Mouse (Mus musculus): ENCODE data around the gene Phldb2.
A peak's percentile ranks its signal among the peaks of the same experiment; 100 is the strongest.

Phldb2 gene

DNA sequence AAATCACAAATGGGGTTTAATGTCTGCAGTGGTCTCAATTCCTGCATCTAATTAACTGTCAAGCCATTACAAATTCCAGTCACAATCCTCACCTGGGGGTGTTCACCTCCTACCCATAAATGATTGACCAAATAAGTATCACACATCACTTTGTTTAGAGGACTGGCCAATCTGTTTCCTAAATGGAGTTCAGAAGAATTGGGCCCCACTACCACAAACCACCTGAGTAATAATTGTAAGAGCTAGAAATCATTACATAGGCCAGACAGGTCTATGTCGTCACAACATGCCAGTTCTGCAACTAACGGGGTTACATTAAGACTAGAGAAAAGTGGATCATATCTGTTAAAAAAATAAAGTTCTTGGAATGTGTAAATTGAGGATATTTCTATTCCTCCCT lies 1.4 kb downstream of the Phldb2 start:
- no peak for DNase-seq (ENCODE audit: inconsistent age in 2 of 2, low spot score in 1 of 2)

DNA sequence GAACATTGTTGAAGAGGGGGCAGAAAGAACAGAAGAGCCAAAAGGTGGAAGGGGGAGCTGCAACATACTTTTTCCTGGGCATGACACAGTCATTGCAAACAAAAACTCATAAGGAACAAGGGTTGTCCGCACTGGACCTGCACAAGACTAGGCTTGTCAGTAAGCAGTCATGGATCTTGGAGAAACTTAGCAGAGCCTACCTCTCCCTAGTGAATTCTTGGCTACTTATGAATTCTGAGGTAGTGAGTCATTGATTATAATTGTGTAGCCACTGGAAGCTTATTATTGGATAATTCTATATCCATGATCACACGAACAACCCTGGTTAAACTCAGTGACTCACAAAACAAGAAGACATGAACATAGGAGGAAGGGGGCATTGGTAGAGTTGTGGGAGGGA lies 7.1 kb downstream of the Phldb2 start:
- no peak for DNase-seq (ENCODE audit: inconsistent age in 2 of 2, low spot score in 1 of 2)

DNA sequence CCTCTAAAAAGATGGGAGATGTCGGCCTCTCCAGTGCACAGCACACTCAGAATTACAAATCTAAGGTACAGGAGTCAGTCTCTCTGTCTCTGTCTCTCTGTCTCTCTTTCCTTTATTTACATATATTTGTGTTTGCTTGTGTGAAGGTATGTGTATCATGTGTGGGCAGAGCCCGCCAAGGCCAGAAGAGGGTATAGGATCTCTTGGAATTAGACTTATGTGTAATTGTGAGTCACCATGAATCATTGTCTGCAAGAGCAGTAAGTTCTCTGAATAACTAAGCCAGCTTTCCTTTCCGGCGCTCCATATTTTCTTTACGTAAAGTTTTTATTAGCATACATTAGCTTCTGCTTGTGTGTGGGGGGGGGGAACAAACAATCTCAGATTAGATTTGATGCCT lies 7.7 kb downstream of the Phldb2 start:
- no peak for DNase-seq (ENCODE audit: inconsistent age in 2 of 2, low spot score in 1 of 2)

DNA sequence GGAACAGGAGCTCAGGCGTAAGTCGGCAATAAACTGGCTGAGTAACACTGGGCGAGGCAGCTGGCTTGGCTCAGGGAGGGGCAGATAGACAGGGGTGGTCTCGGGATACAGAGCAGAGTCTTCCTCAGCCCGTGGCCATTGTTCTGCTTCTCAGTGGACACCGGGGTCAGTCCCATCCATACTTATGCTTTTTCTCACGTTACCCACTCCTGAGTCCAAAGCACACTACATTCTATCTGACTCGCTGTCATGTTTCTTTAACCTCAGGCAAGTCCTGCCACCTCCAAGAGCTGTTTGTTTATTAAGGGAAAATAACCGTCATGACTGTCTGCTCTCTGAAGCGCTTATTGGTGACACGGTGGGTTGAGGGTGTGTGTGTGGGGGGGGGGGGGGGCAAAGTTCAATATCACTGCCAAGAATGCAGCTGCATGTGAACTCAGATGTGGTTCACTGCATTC lies 8.2 kb downstream of the Phldb2 start:
- no peak for DNase-seq (ENCODE audit: inconsistent age in 2 of 2, low spot score in 1 of 2)

- no peak for DNase-seq (ENCODE audit: inconsistent age in 2 of 2, low spot score in 1 of 2)
These were observed 11.1 kb downstream of the Phldb2 start for GRCm38 (mm10) chr16:45942169-45942891.

GRCm38 (mm10) chr16:45940701-45941100 lies 12.7 kb downstream of the Phldb2 start:
- DNase-seq (ENCODE audit: inconsistent age in 2 of 2, low spot score in 1 of 2) = no peak

DNA sequence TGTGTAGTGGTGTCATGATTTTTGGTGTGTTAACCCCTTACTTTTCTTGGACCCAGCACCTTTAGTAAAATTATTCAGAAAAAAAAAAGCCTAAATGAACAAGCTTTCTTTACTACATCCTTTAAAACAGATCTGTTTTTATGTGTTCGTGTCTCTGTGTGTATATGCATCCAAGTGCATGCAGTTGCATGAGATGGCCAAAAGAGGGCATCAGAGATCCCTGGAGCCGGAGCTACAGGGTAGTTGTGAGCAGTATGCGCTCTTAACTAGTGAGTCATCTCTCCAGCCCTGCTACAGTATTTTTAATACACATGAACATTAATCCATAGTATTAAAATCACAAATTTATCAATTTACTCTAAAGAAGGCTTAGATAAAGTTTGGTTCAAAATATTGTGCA lies 14.0 kb downstream of the Phldb2 start:
- no peak for DNase-seq (ENCODE audit: inconsistent age in 2 of 2, low spot score in 1 of 2)

DNA sequence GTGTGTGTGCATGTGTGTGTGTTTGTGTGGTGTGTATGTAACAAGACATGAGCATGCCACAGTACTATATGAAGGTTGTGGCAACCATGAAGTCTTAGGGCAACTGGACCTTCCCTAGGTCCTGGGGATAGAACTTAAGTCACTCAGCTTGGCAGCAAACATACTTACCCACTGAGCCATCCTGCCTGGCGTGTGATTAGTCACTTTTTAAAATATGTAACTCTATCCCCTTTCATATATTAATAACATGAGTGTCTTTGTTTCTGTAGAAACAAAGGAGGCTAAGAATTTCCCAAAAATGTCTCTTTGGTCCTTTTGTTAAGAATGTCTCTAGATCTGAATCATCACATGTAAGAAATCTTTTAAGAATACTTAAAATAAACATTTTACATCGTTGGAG lies 16.0 kb downstream of the Phldb2 start:
- no peak for DNase-seq (ENCODE audit: inconsistent age in 2 of 2, low spot score in 1 of 2)

- no peak for DNase-seq (ENCODE audit: inconsistent age in 2 of 2, low spot score in 1 of 2)
These were observed 16.9 kb downstream of the Phldb2 start for GRCm38 (mm10) chr16:45936521-45936920.

DNA sequence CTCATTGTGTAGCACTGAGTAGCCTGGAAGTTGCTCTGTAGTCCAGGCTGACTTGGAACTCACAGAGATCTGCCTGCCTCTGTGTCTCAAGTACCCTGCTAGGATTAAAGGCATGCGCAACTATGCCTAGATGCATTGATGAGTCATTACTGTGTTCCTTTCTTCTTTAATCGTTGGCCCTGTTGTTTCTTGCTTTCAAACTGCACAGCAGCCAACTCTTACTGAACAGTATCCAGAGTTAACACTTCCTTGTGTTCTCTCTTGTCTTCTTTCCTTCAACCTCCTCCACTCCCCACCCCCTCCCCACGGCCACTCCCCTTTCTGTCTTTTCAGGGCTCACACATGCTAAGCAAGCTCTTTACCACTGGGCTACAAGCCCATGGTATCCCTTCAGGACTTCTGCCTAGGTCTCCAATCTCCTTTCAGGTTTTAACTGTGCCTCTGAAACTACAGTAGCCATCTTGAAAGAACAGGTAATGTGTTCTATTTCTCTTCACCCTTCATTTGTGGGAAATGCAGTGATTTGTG lies 17.4 kb downstream of the Phldb2 start:
- no peak for DNase-seq (ENCODE audit: inconsistent age in 2 of 2, low spot score in 1 of 2)

DNA sequence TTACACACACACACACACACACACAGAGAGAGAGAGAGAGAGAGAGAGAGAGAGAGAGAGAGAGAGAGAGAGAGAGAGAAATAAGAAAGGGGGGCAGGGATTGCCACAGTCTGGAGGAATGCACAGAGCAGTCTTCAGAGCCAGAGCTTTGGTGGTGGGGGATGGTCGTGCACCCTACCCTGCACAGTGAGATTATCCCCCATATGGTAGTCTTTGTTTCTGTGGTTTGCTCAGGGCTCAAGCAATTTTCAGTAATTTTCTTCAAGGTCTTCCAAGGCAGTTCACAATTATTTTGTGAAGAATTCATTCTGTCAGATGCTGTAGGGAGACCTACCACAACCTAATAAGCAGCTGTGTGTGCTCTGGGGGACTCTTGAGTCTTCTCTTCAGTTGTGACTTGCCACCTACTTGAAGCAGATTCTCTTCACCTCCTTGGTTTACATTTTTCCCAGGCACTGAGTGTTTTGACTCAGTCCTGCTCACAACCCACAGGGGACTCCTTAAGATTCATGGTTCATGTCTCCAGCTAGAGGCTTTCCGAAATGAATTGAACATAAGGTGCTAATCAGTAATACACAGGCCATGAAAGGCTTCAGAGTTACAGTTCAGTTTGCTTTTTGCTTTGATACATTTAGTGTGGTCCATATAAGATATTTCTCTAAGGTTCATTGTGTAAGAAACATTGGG lies 18.5 kb downstream of the Phldb2 start:
- DNase-seq (ENCODE audit: inconsistent age in 2 of 2, low spot score in 1 of 2) = no peak

DNA sequence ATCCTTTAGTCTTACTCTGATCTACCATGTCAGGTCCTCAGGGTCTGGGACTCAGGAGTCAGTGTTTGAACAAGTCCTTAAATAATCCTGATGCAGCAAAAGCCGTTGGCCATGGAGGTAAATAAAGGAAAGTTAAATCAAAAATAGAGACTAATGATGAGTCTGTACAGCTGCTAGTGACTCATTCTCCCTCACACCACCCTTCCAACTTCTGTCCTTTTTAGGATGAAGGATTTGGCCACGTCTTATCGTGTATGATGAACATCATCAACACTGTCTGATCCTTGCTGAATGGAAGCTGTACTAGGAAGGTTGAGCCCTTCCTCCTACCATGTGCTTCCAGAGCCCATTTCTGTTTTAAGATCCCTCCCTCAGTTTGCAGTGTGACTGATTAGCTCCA lies 23.1 kb downstream of the Phldb2 start:
- DNase-seq (ENCODE audit: inconsistent age in 2 of 2, low spot score in 1 of 2) = peak in 1 of 2 experiments; percentile 33

DNA sequence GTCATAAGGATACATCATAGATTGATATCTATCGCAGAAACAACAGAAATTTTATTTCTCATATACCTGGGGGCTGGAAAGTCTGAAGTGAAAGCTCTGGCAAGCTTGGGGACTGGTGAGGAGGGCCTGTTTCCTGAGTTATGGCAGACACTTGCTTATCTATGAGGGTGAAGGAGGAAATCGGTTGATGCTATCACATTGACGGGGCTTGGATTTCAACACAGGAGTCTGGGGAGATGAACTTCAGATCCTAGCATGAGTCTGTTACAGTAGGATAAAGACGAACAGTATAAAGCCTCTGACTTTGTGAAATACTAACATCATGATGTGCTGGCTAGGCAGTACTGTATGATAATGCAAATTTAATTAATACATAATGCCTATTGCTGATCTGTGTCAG lies 25.3 kb downstream of the Phldb2 start:
- DNase-seq (ENCODE audit: inconsistent age in 2 of 2, low spot score in 1 of 2) = no peak

DNA sequence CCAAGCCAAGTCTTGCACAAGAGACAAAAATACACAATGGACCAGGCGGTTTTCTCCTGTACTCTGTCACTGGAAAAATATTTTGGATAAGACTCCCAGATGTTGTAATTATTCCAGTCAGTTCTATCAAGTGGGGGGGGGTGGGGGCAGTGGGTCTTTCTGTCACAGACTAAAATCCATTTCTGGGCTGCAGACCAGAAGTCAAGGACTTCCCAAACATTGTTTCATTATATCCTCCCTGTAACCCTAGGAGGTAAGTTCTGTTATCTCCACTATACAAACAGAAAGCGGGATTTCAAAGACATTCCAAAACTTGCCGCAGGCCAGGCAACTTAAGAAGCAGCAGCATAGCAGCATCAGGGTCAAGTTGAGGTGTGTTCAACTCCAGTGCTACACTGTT lies 25.8 kb downstream of the Phldb2 start:
- no peak for DNase-seq (ENCODE audit: inconsistent age in 2 of 2, low spot score in 1 of 2)

GRCm38 (mm10) chr16:45926875-45927274 lies 26.5 kb downstream of the Phldb2 start:
- DNase-seq (ENCODE audit: inconsistent age in 2 of 2, low spot score in 1 of 2) = no peak

GRCm38 (mm10) chr16:45923731-45924424 lies 29.5 kb downstream of the Phldb2 start:
- no peak for DNase-seq (ENCODE audit: inconsistent age in 2 of 2, low spot score in 1 of 2)

- peak in 1 of 2 experiments; percentile 61 for DNase-seq (ENCODE audit: inconsistent age in 2 of 2, low spot score in 1 of 2)
These were observed 30.7 kb downstream of the Phldb2 start for GRCm38 (mm10) chr16:45922546-45923229.

DNA sequence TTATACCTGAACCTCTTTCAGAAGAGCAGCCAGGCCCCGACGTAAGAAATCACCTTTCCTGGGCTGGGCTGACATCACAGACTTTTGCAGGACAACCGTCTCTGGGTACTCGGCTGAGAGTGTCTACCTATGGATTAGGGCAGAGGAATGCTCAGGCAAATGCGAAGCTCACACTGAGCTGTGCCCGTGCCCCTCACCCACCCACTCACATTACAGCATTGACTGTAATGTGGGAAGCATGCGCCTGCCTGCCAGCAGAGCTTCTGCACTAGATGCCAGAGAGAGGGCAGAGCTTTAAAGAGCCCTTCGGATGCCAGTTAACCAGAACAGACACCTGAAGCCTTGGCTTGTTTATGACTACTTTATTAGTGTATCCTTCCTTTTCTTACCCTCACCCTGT lies 33.8 kb downstream of the Phldb2 start:
- no peak for DNase-seq (ENCODE audit: inconsistent age in 2 of 2, low spot score in 1 of 2)

DNA sequence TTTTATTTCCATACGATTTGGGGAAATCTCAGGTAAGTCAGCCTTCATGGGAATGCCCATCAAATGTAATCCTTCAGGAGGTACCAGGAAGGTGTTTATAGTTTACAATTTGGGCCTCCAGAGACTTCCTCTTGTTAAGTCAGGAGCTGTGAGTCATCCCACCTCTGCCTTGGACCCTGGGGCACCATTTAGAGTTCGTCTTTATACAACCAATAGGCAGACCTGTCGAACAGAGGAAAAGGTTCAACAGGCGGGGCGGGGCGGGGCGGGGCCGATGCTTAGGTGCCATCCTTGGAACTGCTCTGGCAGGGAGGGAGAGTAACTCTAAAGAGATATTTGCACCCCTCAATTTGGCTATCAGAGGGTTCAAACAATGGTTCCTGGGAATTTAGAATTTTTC lies 49.8 kb downstream of the Phldb2 start:
- no peak for DNase-seq (ENCODE audit: inconsistent age in 2 of 2, low spot score in 1 of 2)

GRCm38 (mm10) chr16:45898459-45898858 lies 54.9 kb downstream of the Phldb2 start:
- DNase-seq (ENCODE audit: inconsistent age in 2 of 2, low spot score in 1 of 2) = no peak

GRCm38 (mm10) chr16:45896587-45896986 lies 56.8 kb downstream of the Phldb2 start:
- DNase-seq (ENCODE audit: inconsistent age in 2 of 2, low spot score in 1 of 2) = no peak

Data from adrenal gland, adult (tissue).